Mouse (Mus musculus): ENCODE data around the gene Adck2.
A peak's percentile ranks its signal among the peaks of the same experiment; 100 is the strongest.

The Adck2 gene

DNA sequence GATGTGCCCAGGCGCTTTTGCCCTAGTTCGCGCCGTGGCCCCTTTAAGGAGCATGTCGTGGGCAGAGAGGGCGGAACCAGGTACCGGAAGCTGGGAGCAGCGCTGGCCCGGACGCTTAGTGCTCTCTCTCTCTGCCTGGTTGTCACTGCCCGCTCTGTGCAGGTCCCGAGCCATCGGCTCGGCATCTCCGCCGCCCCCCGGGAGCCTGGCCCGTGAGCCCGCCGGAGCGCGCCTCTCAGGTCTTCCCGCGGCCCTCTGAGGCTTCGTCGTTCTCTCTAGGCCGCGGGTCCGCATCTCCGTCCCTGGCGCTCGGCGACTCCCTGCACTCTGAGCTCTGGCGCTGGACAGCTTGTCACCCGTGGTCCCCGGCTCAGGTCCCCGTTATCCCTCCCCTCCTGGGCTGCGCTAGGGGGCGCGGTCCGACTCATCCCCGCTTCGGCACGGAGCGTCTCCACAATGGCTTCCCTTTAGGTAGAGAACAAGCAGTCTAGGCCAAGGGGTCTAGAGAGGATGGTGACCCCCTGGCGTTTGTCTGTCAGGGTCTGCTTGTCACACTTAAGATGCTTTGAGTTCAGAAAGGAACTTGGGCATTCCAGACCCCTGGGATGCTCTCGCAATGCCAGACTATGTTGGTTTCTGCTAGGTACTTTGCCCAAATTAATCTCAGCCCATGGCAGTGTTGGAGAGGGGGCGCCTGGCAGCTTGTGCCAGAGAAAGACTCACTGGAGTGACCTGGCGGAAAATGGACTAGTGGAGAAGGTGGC, at the start of gene Adck2:
Adck2 (plus strand) TSS at position 83 of the 764 bp plus-strand sequence.
- DNase-seq (ENCODE audit: low spot score in 2 of 2), result peak; percentile 44 to 69

GRCm38 (mm10) chr6:39526797-39527196, 46.9 kb upstream of the Adck2 start:
- DNase-seq (ENCODE audit: low spot score in 2 of 2), result no peak

GRCm38 (mm10) chr6:39527337-39527784, 46.3 kb upstream of the Adck2 start:
- no peak for DNase-seq (ENCODE audit: low spot score in 2 of 2)

- DNase-seq (ENCODE audit: low spot score in 2 of 2), result no peak
These were observed 45.9 kb upstream of the Adck2 start for GRCm38 (mm10) chr6:39527811-39528210.

GRCm38 (mm10) chr6:39528671-39529535, 44.8 kb upstream of the Adck2 start:
- peak; percentile 33 to 51 for DNase-seq (ENCODE audit: low spot score in 2 of 2)

- no peak for DNase-seq (ENCODE audit: low spot score in 2 of 2)
These were observed 38.7 kb upstream of the Adck2 start for GRCm38 (mm10) chr6:39534944-39535343.

DNA sequence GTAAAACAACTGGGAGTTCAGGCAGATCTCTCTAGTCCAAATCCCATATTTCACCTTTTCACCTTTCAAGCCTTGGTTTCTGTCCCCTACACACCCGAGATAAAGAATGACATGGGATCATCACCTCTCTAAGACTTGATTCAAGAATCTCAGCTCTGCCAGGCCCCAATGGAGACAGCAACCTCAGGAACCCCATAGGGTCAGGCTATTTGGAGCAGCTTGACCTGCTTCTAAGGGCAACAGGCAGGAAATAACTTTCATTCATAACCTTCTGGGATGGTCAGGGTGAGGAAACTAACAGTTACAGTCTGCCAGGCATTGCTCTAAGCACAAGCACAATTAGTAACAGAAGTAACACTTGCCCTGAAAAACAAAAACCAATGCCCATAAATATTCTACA, 37.1 kb upstream of the Adck2 start:
- no peak for DNase-seq (ENCODE audit: low spot score in 2 of 2)

GRCm38 (mm10) chr6:39537276-39537675, 36.4 kb upstream of the Adck2 start:
- DNase-seq (ENCODE audit: low spot score in 2 of 2), result no peak

GRCm38 (mm10) chr6:39538227-39538626, 35.4 kb upstream of the Adck2 start:
- DNase-seq (ENCODE audit: low spot score in 2 of 2), result no peak

DNA sequence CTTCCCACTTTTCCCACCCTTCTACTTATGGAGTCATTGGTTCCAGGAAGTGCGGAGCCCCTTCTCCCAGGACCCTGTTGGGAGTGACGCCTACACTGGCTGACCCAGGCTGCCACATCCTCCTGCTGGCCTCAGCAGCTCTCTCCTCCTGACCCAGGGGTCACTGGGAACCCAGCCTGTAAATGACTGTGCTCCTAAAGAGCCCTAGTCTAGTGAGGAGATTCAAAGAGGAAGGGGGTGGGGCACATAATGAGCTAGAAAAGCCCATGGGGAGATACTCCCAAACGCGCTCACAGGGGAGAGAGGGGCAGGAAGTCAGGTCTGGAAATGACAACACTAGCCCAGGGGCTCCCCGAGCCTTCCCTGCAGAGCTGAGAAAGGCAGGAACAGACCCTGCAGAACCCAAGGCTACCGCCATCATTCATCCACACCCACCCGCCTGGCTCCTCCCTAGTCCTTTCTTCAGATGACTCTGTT, 34.0 kb upstream of the Adck2 start:
- DNase-seq (ENCODE audit: low spot score in 2 of 2), result no peak

- no peak for DNase-seq (ENCODE audit: low spot score in 2 of 2)
These were observed 33.1 kb upstream of the Adck2 start for GRCm38 (mm10) chr6:39540563-39540962.

GRCm38 (mm10) chr6:39542631-39543597, 30.8 kb upstream of the Adck2 start:
- peak in 1 of 2 experiments; percentile 33 for DNase-seq (ENCODE audit: low spot score in 2 of 2)

DNA sequence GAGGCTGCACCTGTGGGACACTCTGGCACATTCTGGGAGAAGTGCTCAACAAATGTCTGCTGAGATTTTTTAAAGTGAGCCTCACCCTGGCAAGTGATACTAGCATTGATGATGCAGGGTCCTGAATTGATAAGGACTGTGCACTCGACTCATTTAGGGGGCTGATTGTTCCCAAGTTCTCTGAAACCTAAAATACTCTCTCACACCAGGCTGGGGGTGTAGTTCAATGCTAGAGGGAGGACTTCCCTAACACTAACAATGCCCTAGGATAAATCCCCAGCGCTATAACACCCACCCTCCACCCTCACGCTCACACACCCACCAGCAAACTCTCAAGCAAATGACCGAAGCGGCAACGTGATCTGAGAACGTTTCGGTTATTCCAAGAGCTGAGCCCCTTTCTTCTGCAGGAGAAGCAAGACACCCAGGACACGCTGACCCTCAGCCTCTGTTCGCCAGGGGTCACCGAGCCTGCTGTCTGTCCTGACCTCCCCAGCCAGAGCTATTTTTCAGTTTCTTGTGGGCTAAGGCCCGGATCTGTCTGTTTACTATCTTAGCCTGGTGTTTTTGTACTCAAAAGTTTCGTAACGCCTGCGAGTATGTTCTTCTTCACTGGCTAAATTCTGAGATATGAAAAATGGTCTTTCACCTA, 29.8 kb upstream of the Adck2 start:
- no peak for DNase-seq (ENCODE audit: low spot score in 2 of 2)

- DNase-seq (ENCODE audit: low spot score in 2 of 2), result no peak
These were observed 28.2 kb upstream of the Adck2 start for GRCm38 (mm10) chr6:39545474-39545873.

DNA sequence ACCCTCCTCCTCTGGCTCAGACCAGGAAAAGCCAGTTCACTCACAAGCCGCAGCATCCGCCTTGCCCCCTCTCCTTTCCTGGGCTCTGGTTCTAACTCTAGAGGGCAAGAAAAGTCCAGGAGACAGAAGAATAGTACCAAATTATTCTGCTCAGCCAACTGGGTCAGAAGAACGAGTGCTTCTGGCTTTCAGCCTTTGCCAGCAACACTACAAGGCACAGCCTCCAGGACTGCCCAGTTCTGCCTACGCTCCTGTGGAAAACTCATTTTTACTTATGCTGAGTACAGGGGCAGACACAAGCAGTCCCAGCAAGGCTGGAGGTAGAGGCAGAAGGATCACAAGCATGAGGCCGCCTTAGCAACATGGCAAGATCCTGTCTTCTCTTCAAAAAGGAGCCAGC, 25.6 kb upstream of the Adck2 start:
- DNase-seq (ENCODE audit: low spot score in 2 of 2), result no peak

DNA sequence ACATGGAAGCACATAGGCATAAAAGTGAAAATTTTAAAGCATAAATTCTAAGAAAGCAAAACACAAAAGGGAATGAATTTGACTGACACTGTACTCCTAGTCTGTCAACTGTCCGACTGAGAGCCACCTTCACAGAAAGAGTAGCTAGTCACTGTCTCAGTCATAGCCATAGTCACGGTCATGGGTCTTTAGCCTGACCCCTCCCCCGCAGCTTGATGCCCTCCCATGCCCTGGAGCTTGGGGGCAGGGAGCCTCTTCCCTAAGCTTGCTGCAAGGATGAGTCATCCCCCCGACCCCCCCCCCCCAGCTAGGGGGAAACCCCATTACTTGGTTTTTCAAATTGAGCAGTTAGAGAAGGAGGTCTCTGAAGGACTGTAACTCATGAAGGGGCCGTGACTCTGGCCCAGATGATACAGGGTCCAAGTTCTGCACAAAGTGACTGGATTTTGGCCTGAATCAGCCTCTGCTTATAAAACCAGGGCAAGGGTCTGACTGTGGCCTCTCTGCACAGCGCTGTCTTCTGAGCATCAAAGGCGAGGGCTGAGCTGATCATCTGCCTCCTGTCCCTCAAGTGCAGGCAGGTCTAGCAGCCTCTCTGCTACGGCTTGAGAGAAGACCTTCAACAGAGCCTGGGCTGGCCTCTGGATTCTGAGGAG, 21.6 kb upstream of the Adck2 start:
- no peak for DNase-seq (ENCODE audit: low spot score in 2 of 2)

GRCm38 (mm10) chr6:39554888-39555647, 18.6 kb upstream of the Adck2 start:
- no peak for DNase-seq (ENCODE audit: low spot score in 2 of 2)

DNA sequence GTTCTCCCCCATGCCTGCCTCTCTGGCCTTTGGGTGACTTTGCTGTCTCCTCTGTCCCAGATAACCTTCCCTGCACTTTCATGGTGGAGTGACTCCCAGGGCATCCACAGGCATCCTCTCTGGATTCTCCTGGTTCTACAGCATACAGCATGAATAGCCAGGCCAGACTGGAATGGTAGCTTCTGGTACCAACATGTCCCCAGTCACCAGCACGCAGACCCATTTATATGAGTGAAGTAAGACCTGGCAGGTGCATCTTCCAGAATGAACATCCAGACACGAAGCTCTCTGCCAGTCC, 18.1 kb upstream of the Adck2 start:
- DNase-seq (ENCODE audit: low spot score in 2 of 2), result no peak

DNA sequence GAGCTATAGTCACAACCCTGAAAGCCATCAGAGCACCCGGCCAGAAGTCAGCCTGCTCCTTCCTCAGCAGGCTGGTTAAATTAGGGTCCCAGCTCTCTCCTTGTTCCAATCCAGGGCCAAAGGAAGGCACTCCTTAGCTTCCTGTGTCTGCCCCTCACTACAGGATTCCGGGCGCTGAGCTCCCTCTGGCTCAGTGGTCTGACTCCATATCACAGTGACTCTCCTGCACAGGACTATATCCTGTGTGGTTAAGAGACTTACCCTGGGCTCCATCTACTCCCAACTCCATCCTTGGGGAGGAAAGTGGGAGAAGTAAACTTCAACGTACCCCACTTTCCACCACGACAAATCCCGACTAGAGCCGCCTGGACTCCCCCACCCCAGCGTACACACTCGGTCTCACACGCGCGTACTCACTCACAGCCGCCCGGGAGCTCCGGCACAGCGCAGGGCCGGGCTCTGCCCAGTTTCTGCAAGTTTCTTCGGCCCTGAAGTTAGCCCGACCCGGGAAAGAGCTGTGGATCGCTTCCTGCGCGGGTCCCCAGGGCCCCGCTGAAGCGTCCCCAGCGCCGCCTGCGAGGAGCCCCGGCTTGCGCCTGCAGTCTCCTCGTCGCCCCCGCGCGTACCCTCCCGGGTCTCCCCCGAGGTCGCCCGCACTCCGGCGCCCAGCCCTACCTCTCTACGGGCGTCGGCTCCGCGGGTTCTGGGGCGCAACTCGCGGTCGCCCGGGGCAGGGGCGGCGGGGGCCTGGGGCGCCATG, 16.6 kb upstream of the Adck2 start:
- peak in 1 of 2 experiments; percentile 30 for DNase-seq (ENCODE audit: low spot score in 2 of 2)
